Mouse (Mus musculus) testis, adult 2 months (tissue): ENCODE data around the gene Prr5. TPM values are rescaled to one million over a fixed set of nuclear protein-coding genes. Genes with fewer than 3 reads are reported as not detected.

Experiments used
- H3K27ac ChIP-seq: fragments of 200-500 bp; 2 replicates; pipeline ENCODE4 v1.5.1; 2012; ENCODE audit warnings: low read depth, low read length; ENCODE audit not compliant: control insufficient read depth, insufficient read depth
- H3K27me3 ChIP-seq: fragments of 200-500 bp; 2 replicates; pipeline ENCODE4 v1.6.1; 2012; ENCODE audit warnings: mild to moderate bottlenecking, low read length, moderate library complexity; ENCODE audit not compliant: control insufficient read depth, insufficient read depth
- H3K36me3 ChIP-seq: fragments of 200-500 bp; 2 replicates; pipeline ENCODE4 v1.6.1; 2012; ENCODE audit warnings: mild to moderate bottlenecking, low read length; ENCODE audit not compliant: control insufficient read depth, insufficient read depth
- H3K4me1 ChIP-seq: fragments of 200-500 bp; 2 replicates; pipeline ENCODE4 v1.6.1; 2012; ENCODE audit warnings: low read length; ENCODE audit not compliant: control insufficient read depth, insufficient read depth
- H3K4me3 ChIP-seq: fragments of 200-500 bp; 2 replicates; pipeline ENCODE4 v1.5.1; 2012; ENCODE audit warnings: low read depth, mild to moderate bottlenecking, low read length, moderate library complexity, mixed read lengths; ENCODE audit not compliant: control insufficient read depth
- CTCF ChIP-seq: fragments of 200-500 bp; IDR thresholded peaks from 2 replicates; pipeline ENCODE4 v1.5.1; 2012; ENCODE audit warnings: low read depth, mild to moderate bottlenecking, inconsistent platforms, low read length, moderate library complexity; ENCODE audit not compliant: control insufficient read depth, insufficient read depth, insufficient replicate concordance
- POLR2A ChIP-seq: fragments of 200-500 bp; IDR thresholded peaks from 2 replicates; pipeline ENCODE4 v1.6.1; 2012; ENCODE audit warnings: low read depth, mild to moderate bottlenecking, inconsistent platforms, low read length, moderate library complexity; ENCODE audit not compliant: control insufficient read depth
- polyA plus RNA-seq: library from polyadenylated mRNA; depleted of rRNA; stranded (reverse); fragments of >200 nt; gene quantifications from 2 replicates; pipeline ENCODE4 v1.2.3, GENCODE M21; 2012

The Prr5 gene
- polyA plus RNA-seq, 1 experiment: 13.4 TPM

- H3K4me3 ChIP-seq: no peak overlapping the region
- H3K27ac ChIP-seq: no peak overlapping the region
- peaks cover 3% of the 10 kb centered on the region; the same call in 1 of the 2 replicates for H3K4me1 ChIP-seq
- H3K27me3 ChIP-seq: no peaks in the 10 kb centered on the region
- H3K36me3 ChIP-seq: no peaks in the 10 kb centered on the region
- TF ChIP-seq CTCF (no peak), POLR2A (no peak)
These were observed 27.5 kb upstream of the Prr5 start for GRCm38 (mm10) chr15:84641948-84642347.

- Histone ChIP-seq H3K27ac (no peak overlapping the region), H3K36me3 (no peaks in the 10 kb centered on the region), H3K27me3 (no peaks in the 10 kb centered on the region), H3K4me3 (no peak overlapping the region), H3K4me1 (peaks cover 3% of the 10 kb centered on the region; the same call in 1 of the 2 replicates)
- TF ChIP-seq POLR2A (no peak), CTCF (no peak)
These were observed 26.2 kb upstream of the Prr5 start for GRCm38 (mm10) chr15:84643178-84643577.

- H3K4me1 ChIP-seq: peaks cover 7% of the 10 kb centered on the region
- H3K36me3 ChIP-seq: no peaks in the 10 kb centered on the region
- H3K27ac ChIP-seq: no peak overlapping the region
- TF ChIP-seq POLR2A (no peak), CTCF (no peak)
- H3K4me3 ChIP-seq: no peak overlapping the region
- no peaks in the 10 kb centered on the region for H3K27me3 ChIP-seq
These were observed 17.9 kb upstream of the Prr5 start for GRCm38 (mm10) chr15:84651481-84651880.

- TF ChIP-seq CTCF (no peak), POLR2A (no peak)
- Histone ChIP-seq H3K27ac (no peak overlapping the region), H3K4me3 (peak overlapping the region; percentile 11), H3K36me3 (no peaks in the 10 kb centered on the region), H3K4me1 (peaks cover 7% of the 10 kb centered on the region), H3K27me3 (no peaks in the 10 kb centered on the region)
These were observed 16.3 kb upstream of the Prr5 start for GRCm38 (mm10) chr15:84653151-84653550.

GRCm38 (mm10) chr15:84653979-84654966, 15.1 kb upstream of the Prr5 start:
- H3K4me1 ChIP-seq: peaks cover 7% of the 10 kb centered on the region
- H3K36me3 ChIP-seq: no peaks in the 10 kb centered on the region
- H3K27ac ChIP-seq: no peak overlapping the region
- TF ChIP-seq POLR2A (no peak), CTCF (no peak)
- H3K4me3 ChIP-seq: peak overlapping the region; percentile 56
- no peaks in the 10 kb centered on the region for H3K27me3 ChIP-seq

- Histone ChIP-seq H3K4me1 (peaks cover 7% of the 10 kb centered on the region), H3K4me3 (peak overlapping the region; percentile 20), H3K27me3 (no peaks in the 10 kb centered on the region), H3K36me3 (no peaks in the 10 kb centered on the region), H3K27ac (no peak overlapping the region)
- no peak for TF ChIP-seq CTCF
- TF ChIP-seq POLR2A: no peak
These were observed 14.4 kb upstream of the Prr5 start for GRCm38 (mm10) chr15:84654975-84655374.

GRCm38 (mm10) chr15:84656689-84657088, 12.7 kb upstream of the Prr5 start:
- Histone ChIP-seq H3K4me1 (peaks cover 7% of the 10 kb centered on the region), H3K4me3 (no peak overlapping the region), H3K27me3 (no peaks in the 10 kb centered on the region), H3K36me3 (no peaks in the 10 kb centered on the region), H3K27ac (no peak overlapping the region)
- no peak for TF ChIP-seq POLR2A
- TF ChIP-seq CTCF: no peak
